Mouse (Mus musculus): ENCODE data around the gene Fam198a. TPM values are rescaled to one million over a fixed set of nuclear protein-coding genes. Genes with fewer than 3 reads are reported as not detected.

Gene Fam198a
- polyA plus RNA-seq, 1 experiment = not detected

GRCm38 (mm10) chr9:121969841-121970381 lies 19.1 kb downstream of the Fam198a start:
- Histone ChIP-seq H3K9me3 (ENCODE audit: control insufficient read depth, low read length) (no peaks in the 10 kb centered on the region), H3K4me3 (replicated peaks) (no peak overlapping the region), H3K4me1 (ENCODE audit: control insufficient read depth) (no peaks in the 10 kb centered on the region), H3K27me3 (ENCODE audit: control insufficient read depth) (no peaks in the 10 kb centered on the region), H3K36me3 (ENCODE audit: control insufficient read depth) (no peaks in the 10 kb centered on the region)
- TF ChIP-seq TAL1 (IDR thresholded peaks at IDR 0.05; ENCODE audit: low read length) = no peak
- no peak for TF ChIP-seq GATA1 (IDR thresholded peaks at IDR 0.05; ENCODE audit: low read length)

GRCm38 (mm10) chr9:121973207-121973606 lies 22.4 kb downstream of the Fam198a start:
- no peaks in the 10 kb centered on the region for H3K27me3 ChIP-seq (ENCODE audit: control insufficient read depth)
- H3K4me3 ChIP-seq (replicated peaks) = no peak overlapping the region
- H3K36me3 ChIP-seq (ENCODE audit: control insufficient read depth) = no peaks in the 10 kb centered on the region
- no peaks in the 10 kb centered on the region for H3K4me1 ChIP-seq (ENCODE audit: control insufficient read depth)
- H3K9me3 ChIP-seq (ENCODE audit: control insufficient read depth, low read length) = no peaks in the 10 kb centered on the region
- TF ChIP-seq GATA1 (IDR thresholded peaks at IDR 0.05; ENCODE audit: low read length) (no peak), TAL1 (IDR thresholded peaks at IDR 0.05; ENCODE audit: low read length) (no peak)

GRCm38 (mm10) chr9:121974141-121974986 lies 23.6 kb downstream of the Fam198a start:
- no peaks in the 10 kb centered on the region for H3K4me1 ChIP-seq (ENCODE audit: control insufficient read depth)
- H3K27me3 ChIP-seq (ENCODE audit: control insufficient read depth) = no peaks in the 10 kb centered on the region
- TF ChIP-seq TAL1 (IDR thresholded peaks at IDR 0.05; ENCODE audit: low read length) (no peak), GATA1 (IDR thresholded peaks at IDR 0.05; ENCODE audit: low read length) (no peak)
- H3K9me3 ChIP-seq (ENCODE audit: control insufficient read depth, low read length) = no peaks in the 10 kb centered on the region
- H3K4me3 ChIP-seq (replicated peaks) = no peak overlapping the region
- no peaks in the 10 kb centered on the region for H3K36me3 ChIP-seq (ENCODE audit: control insufficient read depth)

GRCm38 (mm10) chr9:121975321-121975720 lies 24.5 kb downstream of the Fam198a start:
- no peaks in the 10 kb centered on the region for H3K4me1 ChIP-seq (ENCODE audit: control insufficient read depth)
- no peaks in the 10 kb centered on the region for H3K36me3 ChIP-seq (ENCODE audit: control insufficient read depth)
- no peak overlapping the region for H3K4me3 ChIP-seq (replicated peaks)
- TF ChIP-seq TAL1 (IDR thresholded peaks at IDR 0.05; ENCODE audit: low read length) (no peak), GATA1 (IDR thresholded peaks at IDR 0.05; ENCODE audit: low read length) (no peak)
- no peaks in the 10 kb centered on the region for H3K9me3 ChIP-seq (ENCODE audit: control insufficient read depth, low read length)
- H3K27me3 ChIP-seq (ENCODE audit: control insufficient read depth) = no peaks in the 10 kb centered on the region

- no peak for TF ChIP-seq GATA1 (IDR thresholded peaks at IDR 0.05; ENCODE audit: low read length)
- TF ChIP-seq TAL1 (IDR thresholded peaks at IDR 0.05; ENCODE audit: low read length) = no peak
- H3K27me3 ChIP-seq (ENCODE audit: control insufficient read depth) = no peaks in the 10 kb centered on the region
- H3K9me3 ChIP-seq (ENCODE audit: control insufficient read depth, low read length) = no peaks in the 10 kb centered on the region
- peaks cover 3% of the 10 kb centered on the region; the same call in 1 of the 2 replicates for H3K36me3 ChIP-seq (ENCODE audit: control insufficient read depth)
- no peak overlapping the region for H3K4me3 ChIP-seq (replicated peaks)
- H3K4me1 ChIP-seq (ENCODE audit: control insufficient read depth) = no peaks in the 10 kb centered on the region
Measured at GRCm38 (mm10) chr9:121981046-121981445, 30.3 kb downstream of the Fam198a start.

- H3K4me3 ChIP-seq (replicated peaks) = no peak overlapping the region
- H3K4me1 ChIP-seq (ENCODE audit: control insufficient read depth) = no peaks in the 10 kb centered on the region
- H3K27me3 ChIP-seq (ENCODE audit: control insufficient read depth) = no peaks in the 10 kb centered on the region
- no peaks in the 10 kb centered on the region for H3K9me3 ChIP-seq (ENCODE audit: control insufficient read depth, low read length)
- TF ChIP-seq GATA1 (IDR thresholded peaks at IDR 0.05; ENCODE audit: low read length) (no peak), TAL1 (IDR thresholded peaks at IDR 0.05; ENCODE audit: low read length) (no peak)
- H3K36me3 ChIP-seq (ENCODE audit: control insufficient read depth) = peaks cover 3% of the 10 kb centered on the region; the same call in 1 of the 2 replicates
Measured at GRCm38 (mm10) chr9:121981466-121982105, 30.8 kb downstream of the Fam198a start.

GRCm38 (mm10) chr9:121982214-121982613 lies 31.4 kb downstream of the Fam198a start:
- TF ChIP-seq GATA1 (IDR thresholded peaks at IDR 0.05; ENCODE audit: low read length) (no peak), TAL1 (IDR thresholded peaks at IDR 0.05; ENCODE audit: low read length) (no peak)
- no peaks in the 10 kb centered on the region for H3K27me3 ChIP-seq (ENCODE audit: control insufficient read depth)
- H3K9me3 ChIP-seq (ENCODE audit: control insufficient read depth, low read length) = no peaks in the 10 kb centered on the region
- H3K36me3 ChIP-seq (ENCODE audit: control insufficient read depth) = peaks cover 3% of the 10 kb centered on the region; the same call in 1 of the 2 replicates
- no peaks in the 10 kb centered on the region for H3K4me1 ChIP-seq (ENCODE audit: control insufficient read depth)
- H3K4me3 ChIP-seq (replicated peaks) = no peak overlapping the region

- no peak for TF ChIP-seq TAL1 (IDR thresholded peaks at IDR 0.05; ENCODE audit: low read length)
- no peak for TF ChIP-seq GATA1 (IDR thresholded peaks at IDR 0.05; ENCODE audit: low read length)
- Histone ChIP-seq H3K27me3 (ENCODE audit: control insufficient read depth) (no peaks in the 10 kb centered on the region), H3K9me3 (ENCODE audit: control insufficient read depth, low read length) (no peaks in the 10 kb centered on the region), H3K4me1 (ENCODE audit: control insufficient read depth) (no peaks in the 10 kb centered on the region), H3K36me3 (ENCODE audit: control insufficient read depth) (peaks cover 3% of the 10 kb centered on the region; the same call in 1 of the 2 replicates), H3K4me3 (replicated peaks) (no peak overlapping the region)
Measured at GRCm38 (mm10) chr9:121982665-121983064, 31.9 kb downstream of the Fam198a start.

- Histone ChIP-seq H3K9me3 (ENCODE audit: control insufficient read depth, low read length) (no peaks in the 10 kb centered on the region), H3K4me1 (ENCODE audit: control insufficient read depth) (no peaks in the 10 kb centered on the region), H3K36me3 (ENCODE audit: control insufficient read depth) (peaks cover 3% of the 10 kb centered on the region; the same call in 1 of the 2 replicates), H3K4me3 (replicated peaks) (no peak overlapping the region), H3K27me3 (ENCODE audit: control insufficient read depth) (no peaks in the 10 kb centered on the region)
- TF ChIP-seq GATA1 (IDR thresholded peaks at IDR 0.05; ENCODE audit: low read length) (no peak), TAL1 (IDR thresholded peaks at IDR 0.05; ENCODE audit: low read length) (no peak)
Measured at GRCm38 (mm10) chr9:121983504-121983903, 32.7 kb downstream of the Fam198a start.

Measured in erythroblast, embryonic 14.5 days (primary cell).